Mouse (Mus musculus) embryonic facial prominence, embryonic 14.5 days (tissue): ENCODE data around the gene Crebrf. TPM values are rescaled to one million over a fixed set of nuclear protein-coding genes. Genes with fewer than 3 reads are reported as not detected.

Experiments used
- ATAC-seq: fragments of 200-750 bp; cut with Nextera tagmentation; 2 replicates; pipeline ENCODE4 v1.8.0; 2017; ENCODE audit warnings: low read depth, moderate number of reproducible peaks, moderate TSS enrichment
- DNase-seq: peaks from one replicate; pipeline ENCODE4 v3.0.0-alpha.2; 2015; ENCODE audit warnings: low spot score
- H3K27ac ChIP-seq: fragments of 300-500 bp; sonication (generic); replicated peaks from 2 replicates; pipeline ENCODE4 v1.5.1; 2014; ENCODE audit warnings: low read depth, mild to moderate bottlenecking, low read length, moderate library complexity
- H3K27me3 ChIP-seq: fragments of 300-500 bp; sonication (generic); replicated peaks from 2 replicates; pipeline ENCODE4 v1.6.1; 2014; ENCODE audit warnings: low read length; ENCODE audit not compliant: control insufficient read depth, insufficient read depth
- H3K36me3 ChIP-seq: fragments of 300-500 bp; sonication (generic); 2 replicates; pipeline ENCODE4 v1.6.1; 2014; ENCODE audit warnings: low read length, mixed read lengths; ENCODE audit not compliant: control insufficient read depth, insufficient read depth
- H3K4me1 ChIP-seq: fragments of 300-500 bp; sonication (generic); 2 replicates; pipeline ENCODE4 v1.6.1; 2014; ENCODE audit warnings: antibody characterized with exemption, low read length; ENCODE audit not compliant: control insufficient read depth, insufficient read depth
- H3K4me2 ChIP-seq: fragments of 300-500 bp; sonication (generic); 2 replicates; pipeline ENCODE4 v1.6.1; 2014; ENCODE audit warnings: low read depth, mild to moderate bottlenecking, low read length, moderate library complexity, mixed read lengths
- H3K4me3 ChIP-seq: fragments of 300-500 bp; sonication (generic); 2 replicates; pipeline ENCODE4 v1.5.1; 2014; ENCODE audit warnings: low read depth, mild to moderate bottlenecking, low read length
- H3K9ac ChIP-seq: fragments of 300-500 bp; sonication (generic); 2 replicates; pipeline ENCODE4 v1.6.1; 2014; ENCODE audit warnings: low read depth, mild to moderate bottlenecking, low read length, moderate library complexity, mixed read lengths
- H3K9me3 ChIP-seq: fragments of 300-500 bp; sonication (generic); 2 replicates; pipeline ENCODE4 v1.6.1; 2016; ENCODE audit warnings: low read length; ENCODE audit not compliant: control insufficient read depth
- WGBS: fragments of 180-500 bp; shearing (Covaris S2); extraction: QIAGEN DNeasy Blood & Tissue Kit; methylation state at CpG from one replicate; pipeline ENCODE4 v1.1.7; 2014; 5-methylcytosine and 5-hydroxymethylcytosine counted together
- polyA plus RNA-seq: library from polyadenylated mRNA; unstranded; fragments of >200 nt; fragmentation: Nextera tagmentation; extraction: Ambion mirVana; gene quantifications from 2 replicates; pipeline ENCODE4 v1.2.1, GENCODE M21; 2014

Crebrf gene
- polyA plus RNA-seq, 1 experiment from 2014 or later, result 5.1 TPM

GRCm38 (mm10) chr17:26710049-26710448 lies 5.4 kb upstream of the Crebrf start:
- H3K4me2 ChIP-seq, result no peak overlapping the region
- no peak overlapping the region for H3K4me3 ChIP-seq
- H3K9ac ChIP-seq, result no peak overlapping the region
- H3K9me3 ChIP-seq, result no peaks in the 10 kb centered on the region
- WGBS, result 49% methylated on average over 6 of the region's 6 CpGs
- H3K27ac ChIP-seq, result no peak overlapping the region
- no peaks in the 10 kb centered on the region for H3K27me3 ChIP-seq
- H3K36me3 ChIP-seq, result no peaks in the 10 kb centered on the region
- DNase-seq (no peak), ATAC-seq (no peak)
- no peaks in the 10 kb centered on the region; the same call in 1 of the 2 replicates for H3K4me1 ChIP-seq

GRCm38 (mm10) chr17:26715916-26716717 lies 667 bp downstream of the Crebrf start:
- DNase-seq, result peak; percentile 99
- 2% methylated on average over 18 of the region's 75 CpGs for WGBS

GRCm38 (mm10) chr17:26717868-26718267 lies 2.4 kb downstream of the Crebrf start:
- WGBS, result 62% methylated on average over 2 of the region's 2 CpGs
- ATAC-seq, result no peak

More at GRCm38 (mm10) chr17:26715916-26716717, 667 bp downstream of the Crebrf start:
- H3K4me1 ChIP-seq, result no peaks in the 10 kb centered on the region; the same call in 1 of the 2 replicates
- peak overlapping the region; percentile 69 for H3K27ac ChIP-seq
- peak overlapping the region; percentile 66 for H3K4me2 ChIP-seq
- H3K36me3 ChIP-seq, result no peaks in the 10 kb centered on the region
- H3K27me3 ChIP-seq, result no peaks in the 10 kb centered on the region
- H3K4me3 ChIP-seq, result peak overlapping the region; percentile 93
- H3K9me3 ChIP-seq, result no peaks in the 10 kb centered on the region
- H3K9ac ChIP-seq, result peak overlapping the region; percentile 77
- peak; percentile 98 for ATAC-seq

GRCm38 (mm10) chr17:26719405-26719804 lies 4.0 kb downstream of the Crebrf start:
- DNase-seq, result no peak
- Histone ChIP-seq H3K9ac (no peak overlapping the region), H3K9me3 (no peaks in the 10 kb centered on the region), H3K27me3 (no peaks in the 10 kb centered on the region), H3K27ac (no peak overlapping the region), H3K4me1 (no peaks in the 10 kb centered on the region; the same call in 1 of the 2 replicates), H3K36me3 (no peaks in the 10 kb centered on the region), H3K4me2 (no peak overlapping the region), H3K4me3 (no peak overlapping the region)
- no peak for ATAC-seq

More at GRCm38 (mm10) chr17:26717868-26718267, 2.4 kb downstream of the Crebrf start:
- H3K4me2 ChIP-seq, result no peak overlapping the region
- no peak overlapping the region for H3K27ac ChIP-seq
- H3K4me1 ChIP-seq, result no peaks in the 10 kb centered on the region; the same call in 1 of the 2 replicates
- no peaks in the 10 kb centered on the region for H3K9me3 ChIP-seq
- H3K27me3 ChIP-seq, result no peaks in the 10 kb centered on the region
- H3K9ac ChIP-seq, result no peak overlapping the region
- no peak for DNase-seq
- no peaks in the 10 kb centered on the region for H3K36me3 ChIP-seq
- no peak overlapping the region for H3K4me3 ChIP-seq

GRCm38 (mm10) chr17:26721802-26722201 lies 6.4 kb downstream of the Crebrf start:
- Histone ChIP-seq H3K4me2 (no peak overlapping the region), H3K4me3 (no peak overlapping the region), H3K27ac (no peak overlapping the region), H3K9me3 (no peaks in the 10 kb centered on the region), H3K9ac (no peak overlapping the region), H3K36me3 (no peaks in the 10 kb centered on the region), H3K27me3 (no peaks in the 10 kb centered on the region), H3K4me1 (no peaks in the 10 kb centered on the region)
- WGBS, result 72% methylated on average over 2 of the region's 2 CpGs
- DNase-seq, result no peak
- ATAC-seq, result no peak

- H3K27ac ChIP-seq, result no peak overlapping the region
- no peak overlapping the region for H3K4me2 ChIP-seq
- no peak for ATAC-seq
- H3K9ac ChIP-seq, result no peak overlapping the region
- WGBS, result 58% methylated on average over 1 of the region's 1 CpGs
- H3K36me3 ChIP-seq, result no peaks in the 10 kb centered on the region
- H3K4me1 ChIP-seq, result no peaks in the 10 kb centered on the region
- DNase-seq, result no peak
- no peaks in the 10 kb centered on the region for H3K27me3 ChIP-seq
- no peaks in the 10 kb centered on the region for H3K9me3 ChIP-seq
- H3K4me3 ChIP-seq, result no peak overlapping the region
Observed at GRCm38 (mm10) chr17:26724790-26725189, 9.3 kb downstream of the Crebrf start.

GRCm38 (mm10) chr17:26726674-26727073 lies 11.2 kb downstream of the Crebrf start:
- DNase-seq, result no peak
- H3K27me3 ChIP-seq, result no peaks in the 10 kb centered on the region
- H3K9ac ChIP-seq, result no peak overlapping the region
- H3K4me3 ChIP-seq, result no peak overlapping the region
- no peaks in the 10 kb centered on the region for H3K9me3 ChIP-seq
- H3K4me2 ChIP-seq, result no peak overlapping the region
- no peaks in the 10 kb centered on the region for H3K36me3 ChIP-seq
- ATAC-seq, result no peak
- 72% methylated on average over 1 of the region's 1 CpGs for WGBS
- H3K27ac ChIP-seq, result no peak overlapping the region
- no peaks in the 10 kb centered on the region for H3K4me1 ChIP-seq

- Histone ChIP-seq H3K4me1 (no peaks in the 10 kb centered on the region), H3K36me3 (no peaks in the 10 kb centered on the region), H3K9me3 (no peaks in the 10 kb centered on the region), H3K27me3 (no peaks in the 10 kb centered on the region), H3K9ac (no peak overlapping the region), H3K4me2 (no peak overlapping the region), H3K27ac (no peak overlapping the region), H3K4me3 (no peak overlapping the region)
- 72% methylated on average over 3 of the region's 3 CpGs for WGBS
- ATAC-seq (no peak), DNase-seq (no peak)
Observed at GRCm38 (mm10) chr17:26727110-26727755, 11.8 kb downstream of the Crebrf start.
